Mouse (Mus musculus): ENCODE measurements at regions not wholly inside any gene's neighbourhood (a gene's known extent, or its start where the extent isn't known, plus 50 kb on each side); places are given as distances from the start of the nearest gene placed in this dataset.

GRCm38 (mm10) chr5:54411275-54411904, 413.1 kb downstream of the Stim2 start:
- Histone ChIP-seq H3K9ac (ENCODE audit: low read depth, low read length) (no peak overlapping the region), H3K36me3 (ENCODE audit: insufficient read depth, low read length) (no peaks in the 10 kb centered on the region), H3K4me3 (replicated peaks; ENCODE audit: low read depth, low read length) (no peak overlapping the region), H3K9me3 (replicated peaks; ENCODE audit: low read length) (no peaks in the 10 kb centered on the region), H3K27ac (no peak overlapping the region), H3K4me2 (ENCODE audit: low read length) (no peak overlapping the region), H3K4me1 (replicated peaks; ENCODE audit: insufficient read depth, low read length) (no peaks in the 10 kb centered on the region), H3K27me3 (ENCODE audit: insufficient read depth, low read length) (no peaks in the 10 kb centered on the region)
- WGBS: 62% methylated on average over 5 of the region's 5 CpGs
- no peak for DNase-seq (ENCODE audit: low spot score)
- no peak for ATAC-seq (replicated peaks; ENCODE audit: low FRiP score, low read depth)
- TF ChIP-seq CTCF (IDR thresholded peaks at IDR 0.05; ENCODE audit: low read depth): no peak

- no peak overlapping the region for H3K4me2 ChIP-seq (ENCODE audit: low read length)
These were observed 421.6 kb downstream of the Stim2 start for GRCm38 (mm10) chr5:54419811-54420470.

GRCm38 (mm10) chr5:54439286-54439685, 441.0 kb downstream of the Stim2 start:
- ATAC-seq (replicated peaks; ENCODE audit: low FRiP score, low read depth): no peak
- 84% methylated on average over 1 of the region's 1 CpGs for WGBS
- H3K9ac ChIP-seq (ENCODE audit: low read depth, low read length): no peak overlapping the region

More at GRCm38 (mm10) chr5:54419811-54420470, 421.6 kb downstream of the Stim2 start:
- Histone ChIP-seq H3K27ac (no peak overlapping the region), H3K27me3 (ENCODE audit: insufficient read depth, low read length) (no peaks in the 10 kb centered on the region), H3K4me1 (replicated peaks; ENCODE audit: insufficient read depth, low read length) (no peaks in the 10 kb centered on the region), H3K9ac (ENCODE audit: low read depth, low read length) (no peak overlapping the region), H3K4me3 (replicated peaks; ENCODE audit: low read depth, low read length) (no peak overlapping the region), H3K36me3 (ENCODE audit: insufficient read depth, low read length) (no peaks in the 10 kb centered on the region), H3K9me3 (replicated peaks; ENCODE audit: low read length) (no peaks in the 10 kb centered on the region)
- DNase-seq (ENCODE audit: low spot score) (no peak), ATAC-seq (replicated peaks; ENCODE audit: low FRiP score, low read depth) (no peak)
- no peak for TF ChIP-seq CTCF (IDR thresholded peaks at IDR 0.05; ENCODE audit: low read depth)
- 17% methylated on average over 5 of the region's 5 CpGs for WGBS

GRCm38 (mm10) chr5:54440794-54441447, 442.6 kb downstream of the Stim2 start:
- 55% methylated on average over 6 of the region's 6 CpGs for WGBS
- no peak overlapping the region for H3K9ac ChIP-seq (ENCODE audit: low read depth, low read length)

More at GRCm38 (mm10) chr5:54439286-54439685, 441.0 kb downstream of the Stim2 start:
- TF ChIP-seq CTCF (IDR thresholded peaks at IDR 0.05; ENCODE audit: low read depth): peak; percentile 39; the same call in 1 of the 2 replicates
- Histone ChIP-seq H3K9me3 (replicated peaks; ENCODE audit: low read length) (no peaks in the 10 kb centered on the region), H3K4me3 (replicated peaks; ENCODE audit: low read depth, low read length) (no peak overlapping the region), H3K4me1 (replicated peaks; ENCODE audit: insufficient read depth, low read length) (no peaks in the 10 kb centered on the region), H3K27me3 (ENCODE audit: insufficient read depth, low read length) (no peaks in the 10 kb centered on the region), H3K36me3 (ENCODE audit: insufficient read depth, low read length) (no peaks in the 10 kb centered on the region), H3K4me2 (ENCODE audit: low read length) (no peak overlapping the region), H3K27ac (no peak overlapping the region)
- peak; percentile 32 for DNase-seq (ENCODE audit: low spot score)

GRCm38 (mm10) chr5:54441598-54441997, 443.3 kb downstream of the Stim2 start:
- no peak for DNase-seq (ENCODE audit: low spot score)
- H3K9ac ChIP-seq (ENCODE audit: low read depth, low read length): no peak overlapping the region
- H3K4me2 ChIP-seq (ENCODE audit: low read length): no peak overlapping the region
- H3K27ac ChIP-seq: no peak overlapping the region
- H3K4me1 ChIP-seq (replicated peaks; ENCODE audit: insufficient read depth, low read length): no peaks in the 10 kb centered on the region
- H3K27me3 ChIP-seq (ENCODE audit: insufficient read depth, low read length): no peaks in the 10 kb centered on the region
- no peak for TF ChIP-seq CTCF (IDR thresholded peaks at IDR 0.05; ENCODE audit: low read depth)
- ATAC-seq (replicated peaks; ENCODE audit: low FRiP score, low read depth): no peak
- H3K36me3 ChIP-seq (ENCODE audit: insufficient read depth, low read length): no peaks in the 10 kb centered on the region
- no peaks in the 10 kb centered on the region for H3K9me3 ChIP-seq (replicated peaks; ENCODE audit: low read length)
- 87% methylated on average over 4 of the region's 4 CpGs for WGBS
- H3K4me3 ChIP-seq (replicated peaks; ENCODE audit: low read depth, low read length): no peak overlapping the region

More at GRCm38 (mm10) chr5:54440794-54441447, 442.6 kb downstream of the Stim2 start:
- Histone ChIP-seq H3K4me2 (ENCODE audit: low read length) (no peak overlapping the region), H3K9me3 (replicated peaks; ENCODE audit: low read length) (no peaks in the 10 kb centered on the region), H3K36me3 (ENCODE audit: insufficient read depth, low read length) (no peaks in the 10 kb centered on the region), H3K4me3 (replicated peaks; ENCODE audit: low read depth, low read length) (no peak overlapping the region), H3K4me1 (replicated peaks; ENCODE audit: insufficient read depth, low read length) (no peaks in the 10 kb centered on the region), H3K27me3 (ENCODE audit: insufficient read depth, low read length) (no peaks in the 10 kb centered on the region), H3K27ac (no peak overlapping the region)
- no peak for TF ChIP-seq CTCF (IDR thresholded peaks at IDR 0.05; ENCODE audit: low read depth)
- ATAC-seq (replicated peaks; ENCODE audit: low FRiP score, low read depth): no peak
- DNase-seq (ENCODE audit: low spot score): no peak

GRCm38 (mm10) chr5:54483916-54484315, 485.6 kb downstream of the Stim2 start:
- no peak for TF ChIP-seq CTCF (IDR thresholded peaks at IDR 0.05; ENCODE audit: low read depth)
- Histone ChIP-seq H3K4me2 (ENCODE audit: low read length) (no peak overlapping the region), H3K27ac (no peak overlapping the region), H3K4me3 (replicated peaks; ENCODE audit: low read depth, low read length) (no peak overlapping the region), H3K36me3 (ENCODE audit: insufficient read depth, low read length) (no peaks in the 10 kb centered on the region), H3K27me3 (ENCODE audit: insufficient read depth, low read length) (no peaks in the 10 kb centered on the region), H3K9ac (ENCODE audit: low read depth, low read length) (no peak overlapping the region), H3K9me3 (replicated peaks; ENCODE audit: low read length) (no peaks in the 10 kb centered on the region), H3K4me1 (replicated peaks; ENCODE audit: insufficient read depth, low read length) (no peaks in the 10 kb centered on the region)
- WGBS: 96% methylated on average over 1 of the region's 1 CpGs
- ATAC-seq (replicated peaks; ENCODE audit: low FRiP score, low read depth) (no peak), DNase-seq (ENCODE audit: low spot score) (no peak)
